Mouse (Mus musculus) adrenal gland, adult 18-20 months (tissue): ENCODE data around the gene Orc1. TPM values are rescaled to one million over a fixed set of nuclear protein-coding genes. Genes with fewer than 3 reads are reported as not detected.

Source experiments
- DNase-seq, 2 experiments: peaks; one replicate each; pipeline ENCODE4 v3.0.0; 2021 to 2022; ENCODE audit warnings: low spot score in 2 of 2
- total RNA-seq, 2 experiments: library from RNA; stranded (reverse); gene quantifications; 1 replicate in 1 of 2; 2 replicates in 1 of 2; pipeline ENCODE4 v1.2.3; 2021

Orc1 gene
- total RNA-seq, 2 experiments from 2014 or later, result 0.10 to 0.29 TPM

DNA sequence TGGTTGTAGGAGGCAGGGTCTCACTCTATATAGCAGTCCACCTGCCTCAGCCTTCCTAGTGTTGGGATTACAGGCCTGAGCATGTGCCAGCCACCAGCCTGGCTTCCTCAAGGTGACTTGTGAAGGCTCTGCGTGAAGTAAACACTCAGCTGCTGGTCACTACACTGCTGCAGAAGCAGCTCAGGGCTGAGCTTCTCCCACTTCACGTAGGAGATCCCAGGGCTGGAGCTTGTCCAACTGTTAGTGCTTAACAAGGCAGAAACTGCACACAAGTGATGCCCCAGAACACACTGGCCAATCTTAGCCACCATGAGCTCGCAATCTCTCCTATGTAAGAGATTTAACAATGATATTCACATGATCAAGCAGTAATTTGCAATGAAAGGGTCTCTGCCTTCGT lies 55.5 kb downstream of the Orc1 start:
- no peak for DNase-seq

DNA sequence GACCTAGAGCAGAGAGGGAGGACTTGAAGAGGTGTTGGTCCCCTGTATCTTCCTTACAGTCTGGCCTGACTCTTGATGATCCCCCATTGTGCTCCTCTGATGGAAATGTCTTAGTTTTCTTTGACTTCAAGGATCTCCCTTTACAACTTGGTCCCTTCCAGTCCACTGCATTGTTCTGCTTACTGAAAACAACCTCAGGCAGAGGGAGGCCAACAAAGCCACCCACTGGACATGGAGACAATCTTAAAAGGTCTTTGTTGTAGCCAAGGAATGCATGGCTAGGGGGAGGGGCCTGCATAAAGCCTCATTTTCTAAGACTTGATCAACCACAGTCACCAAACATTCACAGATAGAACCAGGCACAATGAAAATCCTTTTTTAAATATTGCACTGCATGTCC lies 55.9 kb downstream of the Orc1 start:
- no peak for DNase-seq

GRCm38 (mm10) chr4:108637721-108638120 lies 58.5 kb downstream of the Orc1 start:
- no peak for DNase-seq

DNA sequence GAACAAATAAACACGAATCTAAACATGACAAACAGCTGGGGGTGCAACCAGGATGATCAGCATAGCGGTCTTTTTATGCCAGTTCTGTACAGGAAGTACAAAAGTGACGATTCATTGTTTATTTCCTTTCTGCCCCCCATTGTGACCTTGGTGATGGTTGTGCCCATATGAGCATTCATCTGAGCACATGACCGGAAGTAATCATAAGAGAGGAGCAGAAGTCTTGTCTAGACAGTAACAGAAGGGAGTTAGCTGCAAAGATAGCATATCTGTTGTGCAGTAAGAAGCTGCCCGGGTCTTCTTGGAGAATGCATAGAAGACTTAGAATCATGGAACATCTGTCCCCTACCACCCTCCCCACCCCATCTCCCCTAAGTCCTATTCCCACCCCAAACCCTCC lies 59.5 kb downstream of the Orc1 start:
- DNase-seq, result no peak

GRCm38 (mm10) chr4:108664407-108664806 lies 85.2 kb downstream of the Orc1 start:
- DNase-seq, result no peak

Other genes starting within 250 kb of the Orc1 start
- 1 to 10 TPM; 3.2 to 7.0 TPM for gene Shisal2a, start 196.1 kb upstream of the Orc1 start, total RNA-seq
- gene Gpx7, start 172.5 kb upstream of the Orc1 start, total RNA-seq, result 1 to 10 TPM; 4.3 TPM
- gene Tut4, start 120.0 kb upstream of the Orc1 start, total RNA-seq, result 10 to 100 TPM; 16.7 to 20.0 TPM
- gene Prpf38a, start 87 bp upstream of the Orc1 start, total RNA-seq, result 10 to 100 TPM; 23.4 to 25.9 TPM
- 10 to 100 TPM; 33.4 to 44.0 TPM for gene Cc2d1b, start 40.5 kb downstream of the Orc1 start, total RNA-seq
- gene 3110021N24Rik, start 140.2 kb downstream of the Orc1 start, total RNA-seq, result 1 to 10 TPM in 1 of 2 experiments, under 1 TPM in 1; 0.38 to 1.2 TPM
- 10 to 100 TPM; 22.3 to 26.9 TPM for gene Zfyve9, start 201.4 kb downstream of the Orc1 start, total RNA-seq